Comparison of ENCODE assay signal across 28 mouse cellular contexts in the genomic region with DNA sequence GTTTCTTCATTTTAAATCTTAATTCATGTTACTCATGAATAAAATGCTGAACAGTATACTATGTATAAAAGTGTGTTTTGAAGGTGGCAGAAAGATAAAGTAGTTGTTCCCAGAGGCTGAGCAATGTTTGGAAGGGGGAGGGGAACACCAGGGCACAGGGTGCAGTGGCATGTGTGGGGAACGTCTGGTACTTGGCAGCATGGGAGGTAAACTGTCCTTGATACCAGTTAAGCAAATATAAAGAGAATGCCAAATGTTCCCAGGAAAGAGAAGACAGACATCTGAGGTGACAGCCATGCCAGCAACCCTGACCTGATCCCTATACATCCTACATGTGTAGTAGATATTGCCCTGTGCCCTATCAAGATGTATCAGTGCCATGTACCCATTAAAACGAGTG.
DNase-seq lines count a peak whose midpoint lies in the region; ATAC-seq and TF ChIP-seq lines count a peak whose summit lies in the region.
"Had no signal": no experiment of that assay in that cellular context is flagged by ENCODE, and none has a peak within 500 bp of the region (broad histone marks: within the 10 kb centered on the region; RNA-seq: fewer than 3 reads in every experiment).

No protein-coding gene starts in this region.

- ATAC-seq in lung, postnatal 0 days: no peak
- ATAC-seq: forebrain, embryonic 15.5 days; hindbrain, postnatal 0 days; midbrain, embryonic 15.5 days had no signal

- no peak for TF ChIP-seq EP300 in lung, postnatal 0 days (IDR thresholded peaks at IDR 0.05)

- no peak overlapping the region for H3K9ac ChIP-seq in lung, postnatal 0 days (replicated peaks; ENCODE audit: low read depth)
- H3K9ac ChIP-seq: embryonic facial prominence, embryonic 13.5 days; forebrain, embryonic 15.5 days; heart, embryonic 13.5 days; hindbrain, embryonic 12.5 days; midbrain, embryonic 15.5 days had no signal

- 57% methylated on average over 2 of the region's 2 CpGs for WGBS in heart, embryonic 10.5 days
- 47% methylated on average over 2 of the region's 2 CpGs for WGBS in lung, postnatal 0 days

- H3K4me2 ChIP-seq in lung, postnatal 0 days (replicated peaks; ENCODE audit: low read depth, low read length): no peak overlapping the region
- H3K4me2 ChIP-seq: embryonic facial prominence, embryonic 13.5 days; forebrain, embryonic 15.5 days; heart, embryonic 13.5 days; hindbrain, embryonic 12.5 days; midbrain, embryonic 15.5 days had no signal

- no peak overlapping the region for H3K4me3 ChIP-seq in heart, embryonic 10.5 days
- no peak overlapping the region for H3K4me3 ChIP-seq in lung, postnatal 0 days (ENCODE audit: low read depth, low read length)
- H3K4me3 ChIP-seq: embryonic facial prominence, embryonic 13.5 days; forebrain, embryonic 10.5 days; forebrain, embryonic 15.5 days; heart, embryonic 13.5 days; hindbrain, embryonic 12.5 days; midbrain, embryonic 10.5 days; midbrain, embryonic 15.5 days had no signal

- no peak for TF ChIP-seq CTCF in lung, postnatal 0 days (IDR thresholded peaks at IDR 0.05)

- H3K4me1 ChIP-seq in heart, embryonic 10.5 days: 0 out of 2 replicates have a peak, but pooled peaks cover 3% of the 10 kb centered on the region
- no peaks in the 10 kb centered on the region for H3K4me1 ChIP-seq in lung, postnatal 0 days (ENCODE audit: insufficient read depth, low read depth, low read length)
- H3K4me1 ChIP-seq: forebrain, embryonic 15.5 days; hindbrain, embryonic 12.5 days; midbrain, embryonic 15.5 days had no signal

- no peaks in the 10 kb centered on the region for H3K36me3 ChIP-seq in heart, embryonic 10.5 days
- H3K36me3 ChIP-seq in lung, postnatal 0 days (ENCODE audit: insufficient read depth, low read length): no peaks in the 10 kb centered on the region
- H3K36me3 ChIP-seq: embryonic facial prominence, embryonic 13.5 days; forebrain, embryonic 10.5 days; forebrain, embryonic 15.5 days; G1E; heart, embryonic 13.5 days; hindbrain, embryonic 12.5 days; midbrain, embryonic 10.5 days; midbrain, embryonic 15.5 days had no signal

- H3K27me3 ChIP-seq in heart, embryonic 10.5 days (ENCODE audit: insufficient read depth, poor library complexity, severe bottlenecking): no peaks in the 10 kb centered on the region
- H3K27me3 ChIP-seq in lung, postnatal 0 days (replicated peaks; ENCODE audit: insufficient read depth, low read length): no peaks in the 10 kb centered on the region
- H3K27me3 ChIP-seq: embryonic facial prominence, embryonic 13.5 days; forebrain, embryonic 15.5 days; heart, embryonic 13.5 days; hindbrain, embryonic 12.5 days; midbrain, embryonic 15.5 days had no signal

- no peaks in the 10 kb centered on the region for H3K9me3 ChIP-seq in heart, embryonic 10.5 days
- H3K9me3 ChIP-seq in lung, postnatal 0 days (ENCODE audit: low read length): no peaks in the 10 kb centered on the region
- H3K9me3 ChIP-seq: embryonic facial prominence, embryonic 13.5 days; forebrain, embryonic 10.5 days; forebrain, embryonic 15.5 days; heart, embryonic 13.5 days; hindbrain, embryonic 12.5 days; midbrain, embryonic 10.5 days; midbrain, embryonic 15.5 days had no signal

- no peak overlapping the region for H3K27ac ChIP-seq in heart, embryonic 10.5 days
- H3K27ac ChIP-seq in lung, postnatal 0 days (ENCODE audit: low read length): no peak overlapping the region
- H3K27ac ChIP-seq: embryonic facial prominence, embryonic 13.5 days; forebrain, embryonic 10.5 days; forebrain, embryonic 15.5 days; heart, embryonic 13.5 days; hindbrain, embryonic 12.5 days; hindbrain, postnatal 0 days; midbrain, embryonic 10.5 days; midbrain, embryonic 15.5 days had no signal

- DNase-seq in adrenal gland, postnatal 10 days: peak; percentile 32
- no peak for DNase-seq in adrenal gland, adult 18-20 months (ENCODE audit: low spot score in 2 of 2)
- DNase-seq in heart, adult 8-10 months (ENCODE audit: low spot score): peak; percentile 43
- DNase-seq in heart, embryonic 10.5 days (ENCODE audit: low spot score): no peak
- peak; percentile 8 for DNase-seq in lung, postnatal 36 days
- DNase-seq in lung, postnatal 0 days (ENCODE audit: low spot score): no peak
- peak; percentile 4 for DNase-seq in adrenal gland, postnatal 25 days
- no peak for DNase-seq in cerebellum, adult 9-10 months
- DNase-seq: cerebellum, adult 11-12 months; cerebellum, postnatal 10 days; gastrocnemius, postnatal 25 days; kidney, adult 11 months; kidney, postnatal 25 days; liver; lung, postnatal 10 days; retina, postnatal 1 day; right cerebral cortex, postnatal 14 days; thymus, adult 2 months; thymus, postnatal 36 days had no signal

Comparison
In these comparisons a context has a peak if more than half of its experiments do, and no peak if none do; other contexts are left out.
1. DNase-seq: peak in adrenal gland, postnatal 10 days (single experiment), heart, adult 8-10 months (single experiment), lung, postnatal 36 days (single experiment) and adrenal gland, postnatal 25 days (single experiment); none in adrenal gland, adult 18-20 months (0 of 2), heart, embryonic 10.5 days (single experiment), lung, postnatal 0 days (single experiment) and cerebellum, adult 9-10 months (single experiment).